Comparison of ENCODE assay signal across 7 mouse cellular contexts in genomic region chr4:141558658-141559057, GRCm38 (mm10). TPM values are rescaled to one million over a fixed set of nuclear protein-coding genes. Genes with fewer than 3 reads are reported as not detected.
DNase-seq lines count a peak whose midpoint lies in the region; ATAC-seq and TF ChIP-seq lines count a peak whose summit lies in the region.

No protein-coding gene starts in this region.

- DNase-seq in 3134 (ENCODE audit: extremely low read depth, insufficient read length, low spot score) (peak; percentile 60), 3T3-L1 (ENCODE audit: low read depth, low spot score) (peak; percentile 40)
- no peak for DNase-seq in midbrain, embryonic 10.5 days (ENCODE audit: low spot score)
- peak; percentile 70 for DNase-seq in stomach, postnatal 0 days (ENCODE audit: low spot score)
- DNase-seq in ovary, postnatal 10 days (ENCODE audit: low spot score) = no peak

- H3K9me3 ChIP-seq in embryonic facial prominence, embryonic 12.5 days = no peaks in the 10 kb centered on the region
- no peaks in the 10 kb centered on the region for H3K9me3 ChIP-seq in midbrain, embryonic 10.5 days (replicated peaks)
- no peaks in the 10 kb centered on the region for H3K9me3 ChIP-seq in stomach, postnatal 0 days (ENCODE audit: control insufficient read depth, low read length)

- no peaks in the 10 kb centered on the region for H3K36me3 ChIP-seq in embryonic facial prominence, embryonic 12.5 days
- H3K36me3 ChIP-seq in midbrain, embryonic 10.5 days = no peaks in the 10 kb centered on the region
- no peaks in the 10 kb centered on the region for H3K36me3 ChIP-seq in stomach, postnatal 0 days (ENCODE audit: control insufficient read depth, insufficient read depth, low read length)

- TF ChIP-seq EP300 in stomach, postnatal 0 days (optimal IDR thresholded peaks at IDR 0.05) = no peak

- H3K4me3 ChIP-seq in embryonic facial prominence, embryonic 12.5 days = peak overlapping the region; percentile 45
- H3K4me3 ChIP-seq in midbrain, embryonic 10.5 days = peak overlapping the region; percentile 59
- peak overlapping the region; percentile 42 for H3K4me3 ChIP-seq in stomach, postnatal 0 days (ENCODE audit: low read depth, low read length)

- no peaks in the 10 kb centered on the region for H3K27me3 ChIP-seq in embryonic facial prominence, embryonic 12.5 days
- peaks cover 14% of the 10 kb centered on the region for H3K27me3 ChIP-seq in midbrain, embryonic 10.5 days (ENCODE audit: low read depth, poor library complexity, severe bottlenecking)
- H3K27me3 ChIP-seq in stomach, postnatal 0 days (ENCODE audit: control insufficient read depth, insufficient read depth, low read length) = no peaks in the 10 kb centered on the region

- peaks cover 9% of the 10 kb centered on the region for H3K4me1 ChIP-seq in embryonic facial prominence, embryonic 12.5 days
- H3K4me1 ChIP-seq in midbrain, embryonic 10.5 days = peaks cover 19% of the 10 kb centered on the region
- H3K4me1 ChIP-seq in stomach, postnatal 0 days (replicated peaks; ENCODE audit: control insufficient read depth, insufficient read depth) = no peaks in the 10 kb centered on the region

- peak overlapping the region; percentile 85; the same call in 1 of the 2 replicates for H3K27ac ChIP-seq in embryonic facial prominence, embryonic 12.5 days
- peak overlapping the region; percentile 78; the same call in 1 of the 2 replicates for H3K27ac ChIP-seq in midbrain, embryonic 10.5 days (replicated peaks)
- peak overlapping the region; percentile 97 for H3K27ac ChIP-seq in stomach, postnatal 0 days (replicated peaks)

- H3K4me2 ChIP-seq in embryonic facial prominence, embryonic 12.5 days (replicated peaks) = peak overlapping the region; percentile 80
- H3K4me2 ChIP-seq in stomach, postnatal 0 days (replicated peaks; ENCODE audit: low read depth) = peak overlapping the region; percentile 84

- H3K9ac ChIP-seq in embryonic facial prominence, embryonic 12.5 days = no peak overlapping the region
- peak overlapping the region; percentile 68; the same call in 1 of the 2 replicates for H3K9ac ChIP-seq in stomach, postnatal 0 days (ENCODE audit: low read length)

- whole genome bisulfite sequencing in embryonic facial prominence, embryonic 12.5 days = 12% methylated on average over 16 of the region's 16 CpGs
- 14% methylated on average over 16 of the region's 16 CpGs for WGBS in midbrain, embryonic 10.5 days
- 19% methylated on average over 16 of the region's 16 CpGs for WGBS in stomach, postnatal 0 days

- no peak for ATAC-seq in embryonic facial prominence, embryonic 12.5 days (ENCODE audit: insufficient number of reproducible peaks, insufficient read depth, low FRiP score, low TSS enrichment)
- ATAC-seq in inflammation-experienced regulatory T-cells, adult 6 months = peak; percentile 20
- ATAC-seq in stomach, postnatal 0 days (ENCODE audit: low FRiP score, low TSS enrichment) = peak; percentile 51

- no peak for TF ChIP-seq CTCF in stomach, postnatal 0 days (IDR thresholded peaks at IDR 0.05; ENCODE audit: low read depth)

RNA-seq across cellular contexts. Expression of gene Spen, which starts 20.3 kb away (rescaled TPM):
- polyA plus RNA-seq in embryonic facial prominence, embryonic 12.5 days (2016; fragmentation: Nextera tagmentation; extraction: Ambion mirVana) = 15.0 and 15.9 TPM in 2 replicates
- 10 to 100 TPM in 2 of 3 experiments, 1 to 10 TPM in 1; 8.6 to 17.1 (median 14.3) TPM for polyA plus RNA-seq in inflammation-experienced regulatory T-cells, adult 6 months (2017; shearing (Covaris generic))
- 12.3 and 14.8 TPM in 2 replicates for polyA plus RNA-seq in midbrain, embryonic 10.5 days (2016; fragmentation: Nextera tagmentation; extraction: Ambion mirVana)
- 2.9 and 3.2 TPM in 2 replicates for polyA plus RNA-seq in stomach, postnatal 0 days (2015; fragmentation: Nextera tagmentation; extraction: Ambion mirVana)

RNA-seq across cellular contexts. Expression of gene Fblim1, which starts 47.2 kb away (rescaled TPM):
- 71.3 and 77.2 TPM in 2 replicates for polyA plus RNA-seq in embryonic facial prominence, embryonic 12.5 days (2016; fragmentation: Nextera tagmentation; extraction: Ambion mirVana)
- polyA plus RNA-seq in inflammation-experienced regulatory T-cells, adult 6 months (2017; shearing (Covaris generic)) = under 1 TPM in 1 of 3 experiments, not detected in 2; 0.43 TPM
- 24.5 and 27.5 TPM in 2 replicates for polyA plus RNA-seq in midbrain, embryonic 10.5 days (2016; fragmentation: Nextera tagmentation; extraction: Ambion mirVana)
- 45.1 and 49.2 TPM in 2 replicates for polyA plus RNA-seq in stomach, postnatal 0 days (2015; fragmentation: Nextera tagmentation; extraction: Ambion mirVana)

RNA-seq across cellular contexts. Expression of gene Tmem82, which starts 59.8 kb away (rescaled TPM):
- polyA plus RNA-seq in embryonic facial prominence, embryonic 12.5 days (2016; fragmentation: Nextera tagmentation; extraction: Ambion mirVana) = 0.54 and 0.56 TPM in 2 replicates
- under 1 TPM in 1 of 3 experiments, not detected in 2; 0.78 TPM for polyA plus RNA-seq in inflammation-experienced regulatory T-cells, adult 6 months (2017; shearing (Covaris generic))
- 0.98 and 1.3 TPM in 2 replicates for polyA plus RNA-seq in midbrain, embryonic 10.5 days (2016; fragmentation: Nextera tagmentation; extraction: Ambion mirVana)
- polyA plus RNA-seq in stomach, postnatal 0 days (2015; fragmentation: Nextera tagmentation; extraction: Ambion mirVana) = 2.2 and 2.3 TPM in 2 replicates

Comparison
In these comparisons a context has a peak if more than half of its experiments do, and no peak if none do; other contexts are left out.
1. DNase-seq: peak in 3134 (single experiment), 3T3-L1 (single experiment) and stomach, postnatal 0 days (single experiment); none in midbrain, embryonic 10.5 days (single experiment) and ovary, postnatal 10 days (single experiment).
2. RNA of gene Fblim1, which starts 47.2 kb away (polyA plus RNA-seq): 71.3 to 77.2 TPM in embryonic facial prominence, embryonic 12.5 days, 45.1 to 49.2 TPM in stomach, postnatal 0 days and 24.5 to 27.5 TPM in midbrain, embryonic 10.5 days; 0.43 TPM in inflammation-experienced regulatory T-cells, adult 6 months; every median in the first group is over 10 times any median in the second.
3. Peak in every context shown above with its lines, with median percentiles within 50 percentile points of each other: H3K27ac ChIP-seq and H3K4me3 ChIP-seq.